Mouse (Mus musculus): ENCODE data around the gene Wif1. TPM values are rescaled to one million over a fixed set of nuclear protein-coding genes. Genes with fewer than 3 reads are reported as not detected.

The Wif1 gene
- not detected in 2 replicates for polyA plus RNA-seq (2015; fragmentation: Nextera tagmentation; extraction: Ambion mirVana)

DNA sequence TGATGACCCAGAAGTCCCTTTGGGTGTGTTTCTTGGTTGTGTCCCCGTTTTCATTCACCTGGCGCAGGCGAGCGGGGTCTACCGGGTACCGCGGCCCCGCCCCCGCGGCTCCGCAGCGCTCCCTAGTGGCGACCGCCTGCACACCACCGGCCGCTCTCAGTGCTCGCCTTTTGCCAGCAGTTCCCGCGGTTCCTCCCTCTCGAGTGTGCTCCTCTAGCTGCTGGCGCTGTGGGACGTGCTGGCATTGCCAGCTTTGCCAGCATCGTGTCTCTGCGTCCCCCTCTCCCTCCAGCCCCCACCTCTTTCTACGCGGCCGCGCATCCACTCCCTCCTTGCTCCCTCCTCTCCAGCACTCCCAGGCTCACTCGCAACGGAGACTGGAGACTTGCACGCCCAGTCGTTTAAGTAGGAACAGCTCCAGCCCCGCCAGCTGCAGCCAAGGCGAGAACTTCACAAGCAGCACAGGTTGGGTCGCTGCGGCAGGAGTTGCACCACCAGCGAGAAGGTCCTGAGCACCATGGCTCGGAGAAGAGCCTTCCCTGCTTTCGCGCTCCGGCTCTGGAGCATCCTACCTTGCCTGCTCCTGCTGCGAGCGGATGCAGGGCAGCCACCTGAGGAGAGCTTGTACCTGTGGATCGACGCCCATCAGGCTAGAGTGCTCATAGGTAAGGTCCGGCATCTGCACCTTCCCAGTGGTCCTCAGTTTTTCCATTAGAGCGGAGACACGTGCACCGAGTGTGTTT lies at the start of gene Wif1:
TSS of gene Wif1 (plus strand) at position 135 of the 743 bp plus-strand sequence.
- DNase-seq (ENCODE audit: low spot score): no peak

- DNase-seq (ENCODE audit: low spot score): no peak
Measured at GRCm38 (mm10) chr10:121002135-121002534, 31.6 kb upstream of the Wif1 start.

- DNase-seq (ENCODE audit: low spot score): no peak
Measured at GRCm38 (mm10) chr10:121011496-121011895, 22.3 kb upstream of the Wif1 start.

- no peak for DNase-seq (ENCODE audit: low spot score)
Measured at GRCm38 (mm10) chr10:121016291-121016690, 17.5 kb upstream of the Wif1 start.

DNA sequence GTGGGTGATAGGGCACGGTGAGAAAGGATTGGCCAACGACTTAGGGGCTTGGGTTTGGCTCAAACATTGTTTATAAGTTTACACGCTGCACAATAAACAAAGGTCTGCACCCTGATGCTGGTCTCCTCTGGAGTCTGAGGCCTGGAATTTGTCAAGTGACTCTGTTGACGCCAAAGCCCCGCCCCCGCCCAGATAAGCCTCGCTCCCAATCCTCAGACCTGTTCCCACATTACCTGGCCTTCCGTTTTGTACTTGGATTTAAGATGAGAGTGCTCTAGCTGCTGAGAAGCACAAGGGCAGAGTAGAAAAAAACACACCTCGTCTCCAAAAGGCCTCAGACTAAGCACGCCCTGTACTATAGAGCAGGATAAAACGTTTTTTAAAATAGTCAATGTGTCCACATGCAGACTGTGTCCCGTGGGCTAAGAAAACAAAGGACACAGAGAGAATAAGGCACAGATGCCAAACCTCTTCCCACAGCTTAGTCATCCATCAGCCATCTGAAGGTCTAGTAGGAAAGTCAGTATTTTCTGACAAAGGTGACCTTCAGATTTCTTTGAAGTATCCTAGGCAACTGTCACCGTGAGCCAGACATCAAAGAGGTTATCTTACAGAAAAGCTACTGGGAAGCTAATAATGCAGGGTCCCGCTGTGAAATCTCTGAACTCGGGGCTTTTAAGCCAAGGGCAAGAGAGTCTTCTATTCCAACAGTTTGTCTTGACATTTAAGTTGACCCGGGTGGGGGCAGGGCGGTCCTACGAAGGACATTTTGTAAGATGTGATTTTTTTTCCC lies 16.9 kb upstream of the Wif1 start:
- no peak for DNase-seq (ENCODE audit: low spot score)

DNA sequence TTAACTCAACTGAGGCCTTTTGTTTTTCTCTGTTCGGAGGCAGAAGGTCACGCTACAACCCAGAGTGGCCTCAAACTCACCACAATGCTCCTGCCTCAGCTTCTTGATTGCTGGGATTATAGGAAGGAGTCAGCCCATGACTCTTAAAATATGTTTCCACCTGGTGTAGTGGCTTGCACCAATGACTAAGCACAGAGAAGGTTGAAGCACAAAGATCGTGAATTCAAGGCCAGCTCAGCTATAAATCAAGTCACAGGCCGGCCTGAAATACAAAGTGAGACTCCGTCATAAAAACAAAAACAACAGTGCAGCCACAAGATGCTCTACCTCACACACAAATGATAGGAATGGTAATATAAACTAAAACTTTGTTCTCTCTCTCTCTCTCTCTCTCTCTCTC lies 10.8 kb upstream of the Wif1 start:
- no peak for DNase-seq (ENCODE audit: low spot score)

GRCm38 (mm10) chr10:121031802-121032201 lies 2.0 kb upstream of the Wif1 start:
- DNase-seq (ENCODE audit: low spot score): peak; percentile 44

DNA sequence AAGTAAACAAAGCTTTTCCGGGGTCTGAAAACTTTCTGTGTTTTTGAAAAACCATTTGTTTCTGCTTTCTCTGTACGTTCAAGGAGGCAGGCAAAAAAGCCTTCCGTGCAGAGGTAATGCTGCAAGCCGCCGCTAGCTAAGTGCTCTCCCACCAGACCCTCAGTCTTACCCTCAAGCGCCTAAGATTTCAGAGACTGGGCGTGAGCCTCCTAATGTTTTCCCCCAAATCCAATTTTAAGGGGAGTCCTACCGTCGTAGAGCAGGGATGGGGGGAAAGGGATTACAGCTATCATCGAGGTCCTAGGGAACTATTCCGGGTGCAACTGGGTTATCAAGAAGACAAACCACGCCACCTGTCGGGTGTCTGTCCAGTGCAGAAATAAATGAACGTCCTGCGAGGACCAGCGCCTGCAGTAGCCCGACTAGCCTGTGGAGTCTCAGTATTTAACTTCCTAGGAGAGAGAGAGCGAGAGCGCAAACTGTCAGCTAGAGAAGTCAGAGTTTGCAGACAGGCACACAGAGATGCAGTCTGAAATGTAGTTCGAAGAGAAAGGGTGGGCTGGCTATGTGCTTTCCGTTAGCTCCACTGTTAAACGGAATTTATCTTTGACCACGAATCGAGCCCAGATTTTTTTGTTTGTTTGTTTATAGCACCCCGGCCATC lies 500 bp upstream of the Wif1 start:
- peak; percentile 57 for DNase-seq (ENCODE audit: low spot score)

- no peak for DNase-seq (ENCODE audit: low spot score)
Measured at GRCm38 (mm10) chr10:121034569-121034947, 798 bp downstream of the Wif1 start.

DNA sequence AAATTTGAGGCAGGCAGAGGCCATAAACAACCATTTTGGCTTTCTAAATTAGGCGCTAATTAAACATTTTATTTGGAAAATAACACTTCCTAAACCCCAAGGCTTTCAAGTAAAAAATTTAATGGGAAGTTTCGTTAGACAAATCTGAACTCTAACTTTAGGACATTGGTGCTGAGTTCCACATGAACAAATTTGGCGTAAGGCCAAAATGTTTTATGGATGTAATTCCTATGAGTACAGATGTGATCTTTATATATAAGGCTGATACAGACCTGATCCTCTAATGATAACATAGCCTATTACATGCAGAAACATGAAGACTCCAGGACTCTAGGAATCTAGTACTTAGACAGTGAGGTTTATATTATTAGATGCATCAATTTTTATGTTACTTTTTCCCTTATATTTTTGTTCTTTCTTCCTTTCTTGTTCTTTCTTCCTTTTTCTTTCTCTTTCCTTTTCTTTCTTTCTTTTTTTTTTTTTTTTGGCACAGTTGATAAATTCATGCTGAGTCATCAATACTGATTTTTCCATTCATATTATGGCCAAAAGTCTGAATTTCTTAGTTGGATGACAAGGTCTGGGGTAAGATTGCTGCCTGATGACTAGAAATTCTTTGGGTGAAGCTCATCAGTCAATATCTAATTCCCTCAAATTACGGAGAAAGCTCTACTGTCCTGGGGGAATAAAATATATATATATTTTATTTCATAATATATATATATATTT lies 5.0 kb downstream of the Wif1 start:
- no peak for DNase-seq (ENCODE audit: low spot score)

- DNase-seq (ENCODE audit: low spot score): no peak
Measured at GRCm38 (mm10) chr10:121040911-121041310, 7.2 kb downstream of the Wif1 start.

GRCm38 (mm10) chr10:121047440-121047839 lies 13.7 kb downstream of the Wif1 start:
- DNase-seq (ENCODE audit: low spot score): no peak

GRCm38 (mm10) chr10:121052076-121052475 lies 18.3 kb downstream of the Wif1 start:
- DNase-seq (ENCODE audit: low spot score): no peak

GRCm38 (mm10) chr10:121055452-121056188 lies 21.9 kb downstream of the Wif1 start:
- DNase-seq (ENCODE audit: low spot score): no peak

GRCm38 (mm10) chr10:121056823-121057222 lies 23.1 kb downstream of the Wif1 start:
- no peak for DNase-seq (ENCODE audit: low spot score)

- no peak for DNase-seq (ENCODE audit: low spot score)
Measured at GRCm38 (mm10) chr10:121059043-121060003, 25.6 kb downstream of the Wif1 start.

- no peak for DNase-seq (ENCODE audit: low spot score)
Measured at GRCm38 (mm10) chr10:121061336-121061835, 27.6 kb downstream of the Wif1 start.

- no peak for DNase-seq (ENCODE audit: low spot score)
Measured at GRCm38 (mm10) chr10:121062704-121063103, 28.9 kb downstream of the Wif1 start.

DNA sequence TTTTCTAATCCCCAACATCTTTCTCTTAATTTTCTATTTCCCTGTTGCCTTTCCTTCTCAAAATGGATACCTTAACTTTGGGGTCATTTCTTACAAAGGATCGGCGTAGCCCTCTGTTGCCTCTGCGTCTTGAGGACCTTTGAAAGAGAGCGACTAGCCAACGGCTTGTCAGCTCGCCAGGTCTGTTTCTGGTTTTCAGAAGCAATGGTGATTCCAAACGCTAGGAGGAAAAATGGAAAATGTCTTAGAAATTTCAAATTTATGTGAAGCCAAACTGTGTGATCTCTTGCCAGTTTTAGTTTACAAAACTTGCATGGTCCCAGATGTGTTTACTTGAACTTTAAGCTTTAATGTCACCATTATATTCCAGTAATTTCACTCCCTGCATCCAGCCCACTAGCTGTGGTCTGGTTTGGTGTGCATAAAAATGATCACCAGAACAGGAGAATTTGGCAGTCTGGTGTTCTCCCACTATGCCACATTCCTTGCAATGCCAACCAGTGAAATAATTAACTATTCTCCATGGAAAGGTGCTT lies 33.7 kb downstream of the Wif1 start:
- no peak for DNase-seq (ENCODE audit: low spot score)
